Mouse (Mus musculus) brain, embryonic 14.5 days (tissue): ENCODE data around the gene 2900011O08Rik.
"Not testable (repeated sequence)": the region's sequence is repeated elsewhere in the genome, so short reads cannot be mapped to it uniquely, and the experiment has no call there.

Experiments
- CTCF ChIP-seq: fragments of 200-500 bp; IDR thresholded peaks from 2 replicates; pipeline ENCODE4 v1.5.1; 2012; ENCODE audit warnings: inconsistent platforms, mild to moderate bottlenecking, moderate library complexity, borderline replicate concordance; ENCODE audit not compliant: insufficient read depth, insufficient read length; ENCODE audit errors: extremely low read depth
- POLR2A ChIP-seq: fragments of 200-500 bp; IDR thresholded peaks from 2 replicates; pipeline ENCODE4 v1.6.1; 2012; ENCODE audit warnings: mild to moderate bottlenecking, inconsistent platforms, borderline replicate concordance; ENCODE audit not compliant: poor library complexity, insufficient read depth, insufficient read length, severe bottlenecking; ENCODE audit errors: extremely low read depth

DNA sequence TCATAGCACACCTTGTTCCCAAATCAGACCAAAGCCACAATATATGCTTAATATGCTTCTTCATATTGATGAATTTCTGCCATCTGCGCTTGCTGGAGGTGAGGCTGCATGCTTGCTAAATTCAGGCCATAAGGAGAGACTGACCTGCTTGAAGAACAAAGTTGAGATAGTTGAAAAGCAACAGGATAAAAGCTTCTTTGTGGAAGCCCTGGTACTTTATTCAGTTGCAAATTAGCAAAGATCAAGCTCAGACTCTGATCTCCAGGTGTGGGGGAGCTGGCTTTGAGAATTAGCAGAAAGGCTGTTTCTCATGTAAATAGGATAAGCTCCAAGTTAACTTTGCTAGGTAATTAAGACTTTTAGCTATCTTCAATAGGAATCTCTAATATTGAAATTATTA lies 9.4 kb upstream of the 2900011O08Rik start:
- TF ChIP-seq CTCF, POLR2A: not testable (repeated sequence)
